Mouse (Mus musculus): ENCODE results near the gene Auts2. TPM values are rescaled to one million over a fixed set of nuclear protein-coding genes. Genes with fewer than 3 reads are reported as not detected.

Auts2 gene
- polyA plus RNA-seq, 1 experiment = 9.2 TPM

DNA sequence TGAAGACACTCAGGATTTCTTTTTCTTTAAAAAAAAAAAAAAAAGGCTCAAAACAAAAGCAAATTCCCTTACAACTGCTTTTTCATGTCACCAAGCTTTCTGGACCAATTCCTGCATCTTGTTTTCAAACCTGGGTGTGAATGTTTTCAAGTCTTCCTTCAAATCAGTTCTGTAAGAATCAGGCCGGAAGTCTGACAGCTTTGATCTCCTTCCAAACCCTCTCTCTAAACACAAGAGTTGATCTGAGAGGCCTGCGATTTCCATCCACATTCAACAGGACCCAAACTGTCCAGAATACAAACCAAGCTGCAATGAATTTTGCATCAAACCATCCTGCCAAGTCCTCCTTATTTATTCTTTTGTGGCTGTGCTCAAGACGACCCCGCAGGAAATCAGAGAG lies 737.9 kb downstream of the Auts2 start:
- Histone ChIP-seq H3K4me1 (ENCODE audit: control insufficient read depth, insufficient read depth, low read length) (no peaks in the 10 kb centered on the region), H3K4me3 (ENCODE audit: insufficient read depth, low read depth, low read length) (no peak overlapping the region), H3K27ac (ENCODE audit: insufficient read depth, low read depth, low read length) (no peak overlapping the region), H3K36me3 (ENCODE audit: control insufficient read depth, insufficient read depth, low read length) (no peaks in the 10 kb centered on the region), H3K27me3 (replicated peaks; ENCODE audit: control insufficient read depth, insufficient read depth, low read length) (no peaks in the 10 kb centered on the region)
- no peak for DNase-seq
- TF ChIP-seq CTCF (conservative IDR thresholded peaks at IDR 0.05; ENCODE audit: insufficient read depth, insufficient read length, low read depth, low read length) = no peak
- no peak for TF ChIP-seq POLR2A (IDR thresholded peaks at IDR 0.05; ENCODE audit: low read depth, low read length)
- 70% methylated on average over 4 of the region's 4 CpGs for WGBS

DNA sequence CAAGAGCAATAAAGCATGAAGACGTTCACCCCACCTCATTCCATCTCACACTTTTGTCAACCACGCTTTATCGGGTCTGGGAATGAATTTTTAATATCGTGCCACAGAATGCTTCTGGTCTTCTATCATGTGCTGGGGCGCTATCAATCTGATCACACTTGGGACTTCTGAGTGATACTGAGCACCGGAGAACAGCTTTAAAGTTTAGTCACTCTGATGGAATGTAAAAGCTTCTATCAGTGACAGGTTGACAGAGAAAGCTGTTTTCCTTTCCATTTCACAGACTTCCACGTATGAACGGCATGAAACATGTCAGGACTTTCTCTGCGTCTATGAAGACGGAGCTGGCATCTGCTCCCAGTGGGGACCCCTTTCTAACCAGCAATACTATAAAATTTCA lies 739.5 kb downstream of the Auts2 start:
- Histone ChIP-seq H3K27ac (ENCODE audit: insufficient read depth, low read depth, low read length) (no peak overlapping the region), H3K36me3 (ENCODE audit: control insufficient read depth, insufficient read depth, low read length) (no peaks in the 10 kb centered on the region), H3K27me3 (replicated peaks; ENCODE audit: control insufficient read depth, insufficient read depth, low read length) (no peaks in the 10 kb centered on the region), H3K4me3 (ENCODE audit: insufficient read depth, low read depth, low read length) (no peak overlapping the region), H3K4me1 (ENCODE audit: control insufficient read depth, insufficient read depth, low read length) (no peaks in the 10 kb centered on the region)
- TF ChIP-seq POLR2A (IDR thresholded peaks at IDR 0.05; ENCODE audit: low read depth, low read length) = no peak
- TF ChIP-seq CTCF (conservative IDR thresholded peaks at IDR 0.05; ENCODE audit: insufficient read depth, insufficient read length, low read depth, low read length) = no peak
- DNase-seq = no peak
- 81% methylated on average over 10 of the region's 10 CpGs for WGBS

DNA sequence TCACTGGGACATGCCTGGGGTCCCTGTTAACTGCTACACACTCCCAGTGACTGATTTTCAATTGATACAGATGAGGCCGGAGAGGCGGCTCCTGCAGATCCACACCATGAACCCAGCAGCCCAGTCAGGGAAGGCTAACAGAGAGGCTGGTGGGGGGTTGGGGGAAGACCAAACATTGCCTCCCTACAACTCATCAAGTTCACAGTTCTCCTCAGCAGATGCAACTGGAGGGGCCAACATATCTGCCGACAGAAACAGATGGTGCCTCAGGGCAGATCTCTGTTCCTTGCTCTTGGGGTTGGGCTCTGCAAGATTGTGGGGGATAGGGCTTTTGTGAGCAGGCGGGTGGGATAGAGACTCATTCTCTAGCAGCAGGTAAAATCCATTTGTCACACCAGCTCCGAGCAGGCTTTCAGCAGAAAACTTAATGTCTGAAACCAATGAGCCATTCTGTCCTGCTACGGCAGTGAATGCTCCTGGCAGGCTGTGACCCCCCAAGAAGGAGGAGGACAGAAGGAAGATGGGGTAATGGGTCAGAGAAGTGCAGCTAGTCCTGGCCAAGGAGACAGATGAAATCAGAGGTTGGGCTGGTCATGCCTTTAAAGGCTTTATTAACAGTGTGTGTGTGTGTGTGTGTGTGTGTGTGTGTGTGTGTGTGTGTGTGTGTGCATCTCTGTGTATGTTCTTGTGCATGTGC lies 740.7 kb downstream of the Auts2 start:
- DNase-seq = no peak
- no peaks in the 10 kb centered on the region for H3K27me3 ChIP-seq (replicated peaks; ENCODE audit: control insufficient read depth, insufficient read depth, low read length)
- TF ChIP-seq CTCF (conservative IDR thresholded peaks at IDR 0.05; ENCODE audit: insufficient read depth, insufficient read length, low read depth, low read length) = no peak
- TF ChIP-seq POLR2A (IDR thresholded peaks at IDR 0.05; ENCODE audit: low read depth, low read length) = no peak
- no peaks in the 10 kb centered on the region for H3K36me3 ChIP-seq (ENCODE audit: control insufficient read depth, insufficient read depth, low read length)
- 69% methylated on average over 6 of the region's 6 CpGs for WGBS
- no peaks in the 10 kb centered on the region for H3K4me1 ChIP-seq (ENCODE audit: control insufficient read depth, insufficient read depth, low read length)
- no peak overlapping the region for H3K4me3 ChIP-seq (ENCODE audit: insufficient read depth, low read depth, low read length)
- no peak overlapping the region for H3K27ac ChIP-seq (ENCODE audit: insufficient read depth, low read depth, low read length)

DNA sequence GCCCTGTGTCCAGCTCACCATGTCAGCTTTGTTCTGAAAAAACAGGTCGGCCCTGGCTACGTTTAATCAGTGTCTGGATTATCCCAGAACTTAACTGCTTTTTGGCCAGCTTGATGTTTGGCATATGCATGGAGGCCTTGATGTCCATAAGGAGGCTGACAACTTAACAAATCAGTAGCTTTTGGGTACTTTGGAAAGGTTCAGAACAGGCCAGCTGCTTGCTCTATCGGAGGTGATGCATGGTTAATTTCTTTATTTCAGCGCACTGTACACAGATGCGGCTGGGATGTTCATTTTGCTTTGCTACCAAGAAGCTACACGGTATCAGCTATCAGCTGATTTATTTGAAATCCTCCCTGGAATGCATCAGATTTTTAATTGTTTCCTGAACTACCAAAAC lies 741.2 kb downstream of the Auts2 start:
- Histone ChIP-seq H3K4me3 (ENCODE audit: insufficient read depth, low read depth, low read length) (no peak overlapping the region), H3K36me3 (ENCODE audit: control insufficient read depth, insufficient read depth, low read length) (no peaks in the 10 kb centered on the region), H3K27ac (ENCODE audit: insufficient read depth, low read depth, low read length) (no peak overlapping the region), H3K4me1 (ENCODE audit: control insufficient read depth, insufficient read depth, low read length) (no peaks in the 10 kb centered on the region), H3K27me3 (replicated peaks; ENCODE audit: control insufficient read depth, insufficient read depth, low read length) (no peaks in the 10 kb centered on the region)
- no peak for DNase-seq
- TF ChIP-seq POLR2A (IDR thresholded peaks at IDR 0.05; ENCODE audit: low read depth, low read length) = no peak
- no peak for TF ChIP-seq CTCF (conservative IDR thresholded peaks at IDR 0.05; ENCODE audit: insufficient read depth, insufficient read length, low read depth, low read length)
- 62% methylated on average over 6 of the region's 6 CpGs for WGBS

DNA sequence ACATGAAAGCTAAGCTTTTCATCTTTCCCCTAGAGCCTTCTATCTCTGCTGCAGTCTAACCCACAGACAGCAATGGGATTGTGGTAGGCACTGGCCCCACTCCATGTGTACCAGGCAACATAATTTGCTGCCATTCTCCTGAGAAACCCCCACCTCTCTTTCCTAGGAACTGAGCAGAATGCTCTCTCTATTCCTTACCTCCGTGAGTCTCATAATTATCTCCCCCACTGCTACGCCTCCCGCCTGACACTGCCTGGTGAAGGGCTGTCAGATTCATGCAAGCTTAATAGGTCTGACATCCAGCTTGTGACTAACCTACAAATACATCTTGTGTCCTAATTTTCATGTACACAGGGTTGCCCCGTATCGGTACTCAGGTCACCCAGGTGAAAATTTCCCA lies 744.8 kb downstream of the Auts2 start:
- DNase-seq = no peak
- Histone ChIP-seq H3K4me1 (ENCODE audit: control insufficient read depth, insufficient read depth, low read length) (no peaks in the 10 kb centered on the region), H3K36me3 (ENCODE audit: control insufficient read depth, insufficient read depth, low read length) (no peaks in the 10 kb centered on the region), H3K4me3 (ENCODE audit: insufficient read depth, low read depth, low read length) (no peak overlapping the region), H3K27ac (ENCODE audit: insufficient read depth, low read depth, low read length) (no peak overlapping the region), H3K27me3 (replicated peaks; ENCODE audit: control insufficient read depth, insufficient read depth, low read length) (no peaks in the 10 kb centered on the region)
- WGBS = 91% methylated on average over 5 of the region's 5 CpGs
- TF ChIP-seq CTCF (conservative IDR thresholded peaks at IDR 0.05; ENCODE audit: insufficient read depth, insufficient read length, low read depth, low read length) (no peak), POLR2A (IDR thresholded peaks at IDR 0.05; ENCODE audit: low read depth, low read length) (no peak)

DNA sequence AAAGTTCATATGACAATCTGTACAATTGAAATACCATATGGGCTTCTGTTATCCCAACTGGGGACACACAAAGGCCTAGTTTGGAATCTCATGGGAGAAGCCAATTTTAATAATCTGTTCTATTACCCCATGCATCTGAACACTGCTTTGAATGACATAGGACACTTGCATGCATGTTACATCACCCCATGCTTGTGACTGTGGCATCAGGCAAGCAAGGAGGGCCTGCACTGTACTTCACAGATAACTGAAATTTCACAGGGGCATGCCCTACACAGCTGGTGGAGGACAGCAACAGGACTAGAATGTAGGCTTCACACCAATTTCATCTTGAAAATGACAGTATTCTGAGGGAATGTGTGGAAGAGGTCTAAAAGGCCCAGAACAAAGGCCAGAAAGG lies 746.1 kb downstream of the Auts2 start:
- no peaks in the 10 kb centered on the region for H3K36me3 ChIP-seq (ENCODE audit: control insufficient read depth, insufficient read depth, low read length)
- H3K27ac ChIP-seq (ENCODE audit: insufficient read depth, low read depth, low read length) = no peak overlapping the region
- no peaks in the 10 kb centered on the region for H3K4me1 ChIP-seq (ENCODE audit: control insufficient read depth, insufficient read depth, low read length)
- H3K27me3 ChIP-seq (replicated peaks; ENCODE audit: control insufficient read depth, insufficient read depth, low read length) = no peaks in the 10 kb centered on the region
- DNase-seq = no peak
- TF ChIP-seq CTCF (conservative IDR thresholded peaks at IDR 0.05; ENCODE audit: insufficient read depth, insufficient read length, low read depth, low read length) (no peak), POLR2A (IDR thresholded peaks at IDR 0.05; ENCODE audit: low read depth, low read length) (no peak)
- H3K4me3 ChIP-seq (ENCODE audit: insufficient read depth, low read depth, low read length) = no peak overlapping the region

DNA sequence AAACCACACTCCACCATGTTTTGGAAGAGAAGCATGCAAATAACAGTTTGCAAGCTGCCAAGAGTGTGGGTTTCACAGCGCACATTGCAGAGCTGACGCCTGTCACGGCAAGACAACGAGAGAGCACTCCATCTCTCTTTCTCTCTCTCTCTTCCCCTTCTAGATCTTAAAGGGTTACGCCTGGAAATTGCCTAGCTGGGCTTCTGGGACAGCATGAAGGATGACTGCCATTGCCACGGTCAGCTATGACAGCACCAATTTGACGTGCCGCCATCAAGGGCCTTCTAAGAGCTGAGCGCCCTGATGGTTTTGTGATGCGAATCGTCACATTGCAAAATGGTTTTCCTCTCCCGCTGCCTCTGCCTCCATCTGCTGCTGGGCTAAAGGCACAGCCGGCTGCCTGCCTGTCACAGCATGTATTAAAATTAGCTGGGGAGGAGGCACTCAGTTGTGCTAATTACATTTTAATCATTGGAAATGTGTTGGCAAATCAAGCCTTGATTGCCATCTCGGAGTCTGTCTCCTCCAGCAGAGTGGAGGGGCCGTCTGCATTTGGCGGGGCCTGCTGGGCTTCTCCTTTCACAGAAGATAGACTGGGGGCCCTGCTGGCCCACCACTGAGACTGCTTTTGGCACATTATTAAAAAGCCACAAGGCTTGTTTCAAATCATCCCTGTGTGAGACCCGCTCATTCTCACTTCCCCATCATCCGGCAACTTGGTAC lies 748.6 kb downstream of the Auts2 start:
- no peak overlapping the region for H3K27ac ChIP-seq (ENCODE audit: insufficient read depth, low read depth, low read length)
- no peak for DNase-seq
- TF ChIP-seq POLR2A (IDR thresholded peaks at IDR 0.05; ENCODE audit: low read depth, low read length) (no peak), CTCF (conservative IDR thresholded peaks at IDR 0.05; ENCODE audit: insufficient read depth, insufficient read length, low read depth, low read length) (no peak)
- no peak overlapping the region for H3K4me3 ChIP-seq (ENCODE audit: insufficient read depth, low read depth, low read length)
- no peaks in the 10 kb centered on the region for H3K36me3 ChIP-seq (ENCODE audit: control insufficient read depth, insufficient read depth, low read length)
- H3K27me3 ChIP-seq (replicated peaks; ENCODE audit: control insufficient read depth, insufficient read depth, low read length) = no peaks in the 10 kb centered on the region
- no peaks in the 10 kb centered on the region for H3K4me1 ChIP-seq (ENCODE audit: control insufficient read depth, insufficient read depth, low read length)
- 83% methylated on average over 18 of the region's 18 CpGs for WGBS

All from kidney, adult 2 months (tissue).